Mouse (Mus musculus) ES-Bruce4 (cell line): Measurements from ENCODE around the gene Spsb2. TPM values are rescaled to one million over a fixed set of nuclear protein-coding genes. Genes with fewer than 3 reads are reported as not detected.

ENCODE experiments used
- H3K27ac ChIP-seq: 2 replicates; pipeline ENCODE4 v1.5.1; 2012; ENCODE audit warnings: low read length, inconsistent platforms; ENCODE audit not compliant: insufficient read depth
- H3K27me3 ChIP-seq: 2 replicates; pipeline ENCODE4 v1.6.1; 2012; ENCODE audit warnings: mild to moderate bottlenecking, low read length, inconsistent platforms; ENCODE audit not compliant: control insufficient read depth, poor library complexity, insufficient read depth, severe bottlenecking
- H3K36me3 ChIP-seq: 2 replicates; pipeline ENCODE4 v1.6.1; 2012; ENCODE audit warnings: inconsistent platforms, mild to moderate bottlenecking, low read length, moderate library complexity; ENCODE audit not compliant: control insufficient read depth, poor library complexity, insufficient read depth, severe bottlenecking
- H3K4me1 ChIP-seq: one replicate; pipeline ENCODE4 v1.8.1; 2011; ENCODE audit warnings: low read length; ENCODE audit not compliant: control insufficient read depth, insufficient read depth
- H3K4me3 ChIP-seq: 2 replicates; pipeline ENCODE4 v1.5.1; 2011; ENCODE audit warnings: low read depth, mild to moderate bottlenecking, low read length
- H3K9ac ChIP-seq: 2 replicates; pipeline ENCODE4 v1.6.1; 2012; ENCODE audit warnings: low read depth, mild to moderate bottlenecking, inconsistent platforms; ENCODE audit not compliant: poor library complexity, severe bottlenecking
- H3K9me3 ChIP-seq: replicated peaks from 2 replicates; pipeline ENCODE4 v1.6.1; 2012; ENCODE audit warnings: mild to moderate bottlenecking, low read length, inconsistent platforms; ENCODE audit not compliant: control insufficient read depth, poor library complexity, insufficient read depth, severe bottlenecking
- CTCF ChIP-seq: IDR thresholded peaks from one replicate; pipeline ENCODE4 v1.8.1; 2011; ENCODE audit warnings: low read depth, low read length
- EP300 ChIP-seq: IDR thresholded peaks from 2 replicates; pipeline ENCODE4 v1.6.1; 2011; ENCODE audit warnings: low read depth, low read length; ENCODE audit not compliant: insufficient read depth
- POLR2A ChIP-seq: IDR thresholded peaks from one replicate; pipeline ENCODE4 v1.8.1; 2011; ENCODE audit warnings: low read length; ENCODE audit not compliant: insufficient read depth
- polyA plus RNA-seq: library from polyadenylated mRNA; stranded (reverse); fragments of >200 nt; gene quantifications from 2 replicates; pipeline ENCODE4 v1.2.4, GENCODE M21; 2011; ENCODE audit warnings: low read depth; ENCODE audit not compliant: missing spikeins, insufficient read depth, insufficient read length

Spsb2 gene
- polyA plus RNA-seq, 1 experiment = 4.6 TPM

DNA sequence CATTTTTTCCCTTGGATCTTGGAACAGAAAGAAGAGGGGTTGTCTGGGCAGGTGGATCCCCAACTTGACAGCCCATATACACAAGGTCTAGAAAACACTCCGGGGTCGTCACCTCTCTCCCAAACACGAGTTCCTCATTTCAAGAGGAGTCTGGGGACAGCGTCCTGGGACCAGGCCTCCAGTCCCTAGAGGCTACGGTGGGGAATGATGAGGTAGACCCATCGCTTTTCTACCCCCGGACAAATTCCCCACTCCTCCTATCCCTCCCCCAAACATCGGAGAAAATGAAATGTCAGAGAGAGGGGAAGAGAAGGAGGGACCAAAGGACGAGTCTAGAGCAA lies 39.8 kb upstream of the Spsb2 start:
- Histone ChIP-seq H3K27me3 (no peaks in the 10 kb centered on the region), H3K27ac (no peak overlapping the region)

DNA sequence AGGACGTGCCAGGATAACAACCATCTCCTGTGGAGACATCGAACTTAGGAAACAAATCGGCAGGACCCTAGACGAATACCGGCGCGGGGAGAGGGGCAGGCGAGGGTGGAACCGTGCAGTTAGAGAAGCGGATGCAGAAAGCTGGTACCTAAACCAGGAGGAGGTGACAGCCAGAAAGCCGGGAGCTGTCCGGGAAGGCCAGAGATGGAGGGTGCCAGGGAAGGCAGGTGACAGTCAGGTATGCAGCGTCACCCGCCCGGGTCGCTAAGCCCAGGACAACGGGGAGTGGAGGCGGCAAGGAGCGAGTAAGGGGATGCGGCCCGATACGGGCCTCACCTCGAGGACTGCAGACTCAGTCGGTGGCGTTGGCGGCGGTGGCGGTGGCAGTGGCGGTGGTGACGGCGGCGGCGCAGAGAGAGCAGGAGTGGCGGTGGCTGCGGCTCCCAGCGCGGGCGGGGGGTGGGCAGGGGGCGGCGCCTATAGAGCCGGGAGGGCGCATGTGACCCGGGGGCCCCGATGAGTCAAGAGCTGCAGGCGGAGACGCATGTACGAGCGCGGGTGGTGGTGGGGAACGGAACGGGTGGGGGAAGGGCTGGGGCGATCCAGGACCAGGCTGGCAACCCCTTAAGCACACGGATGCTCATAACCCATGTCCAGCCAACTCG lies 39.2 kb upstream of the Spsb2 start, which contains the start of gene Eno2:
Eno2 (minus strand) TSS at position 573 of the 665 bp plus-strand sequence.
- Histone ChIP-seq H3K36me3 (no peaks in the 10 kb centered on the region), H3K4me3 (peak within 1 kb of the TSS; percentile 75), H3K9ac (peak within 1 kb of the TSS; percentile 43), H3K27me3 (no peaks in the 10 kb centered on the region), H3K9me3 (no peaks in the 10 kb centered on the region), H3K4me1 (peaks cover 2% of the 10 kb centered on the region), H3K27ac (no peak within 1 kb of the TSS)
- TF ChIP-seq CTCF = no peak
- TF ChIP-seq POLR2A = no peak
- TF ChIP-seq EP300 = no peak

More for the DNA sequence above, 39.8 kb upstream of the Spsb2 start:
- H3K36me3 ChIP-seq = no peaks in the 10 kb centered on the region
- no peaks in the 10 kb centered on the region for H3K9me3 ChIP-seq
- peak overlapping the region; percentile 75 for H3K4me3 ChIP-seq
- H3K9ac ChIP-seq = peak overlapping the region; percentile 43; the same call in 1 of the 2 replicates
- H3K4me1 ChIP-seq = peaks cover 2% of the 10 kb centered on the region
- no peak for TF ChIP-seq EP300

DNA sequence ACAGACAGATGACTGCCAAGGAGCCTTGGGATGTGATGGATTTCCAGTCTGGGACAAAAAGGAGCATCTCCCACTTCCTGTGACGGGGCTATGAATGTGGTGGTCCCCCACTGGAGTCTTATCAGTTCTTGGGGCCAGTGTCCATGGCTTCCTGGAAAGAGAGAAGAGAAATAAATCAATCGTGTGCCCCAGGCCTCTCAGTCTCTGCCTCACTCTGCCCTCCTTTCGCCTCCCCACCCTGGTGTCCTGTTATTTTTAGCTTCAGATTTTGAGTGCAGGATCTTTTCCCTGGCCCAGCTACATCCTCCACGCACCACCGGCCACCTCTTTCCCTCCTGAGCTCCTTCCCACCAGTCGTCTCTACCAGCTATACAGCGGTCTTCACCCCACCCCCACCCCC lies 38.4 kb upstream of the Spsb2 start:
- Histone ChIP-seq H3K4me3 (peak overlapping the region; percentile 53; the same call in 1 of the 2 replicates), H3K36me3 (no peaks in the 10 kb centered on the region), H3K4me1 (peaks cover 2% of the 10 kb centered on the region), H3K27ac (no peak overlapping the region), H3K9ac (peak overlapping the region; percentile 43), H3K9me3 (no peaks in the 10 kb centered on the region), H3K27me3 (no peaks in the 10 kb centered on the region)
- TF ChIP-seq EP300 (no peak), POLR2A (no peak), CTCF (no peak)

DNA sequence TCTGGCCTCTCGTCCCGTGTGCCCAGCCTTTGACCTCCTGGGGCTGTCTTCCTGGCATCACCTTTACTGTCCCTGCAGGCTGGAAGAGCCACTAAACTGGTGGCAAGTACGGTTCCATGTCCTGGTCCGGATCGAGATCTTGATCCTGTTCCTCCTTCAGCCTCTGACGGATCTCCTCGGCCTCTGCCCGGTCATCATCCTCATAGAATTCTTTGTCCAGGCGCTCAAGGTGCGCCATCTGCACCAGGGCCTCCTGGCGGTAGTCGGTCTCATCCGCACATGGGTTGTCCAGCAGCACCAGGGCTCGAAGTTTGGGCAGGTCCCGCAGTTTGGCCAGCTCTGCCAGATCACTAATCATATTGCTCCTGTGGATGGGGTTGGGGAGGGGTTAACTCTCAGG lies 38.0 kb upstream of the Spsb2 start:
- no peak overlapping the region for H3K27ac ChIP-seq
- no peaks in the 10 kb centered on the region for H3K36me3 ChIP-seq
- H3K9ac ChIP-seq = no peak overlapping the region
- no peak for TF ChIP-seq CTCF
- TF ChIP-seq POLR2A = no peak
- no peak for TF ChIP-seq EP300
- H3K4me3 ChIP-seq = no peak overlapping the region
- no peaks in the 10 kb centered on the region for H3K9me3 ChIP-seq
- H3K4me1 ChIP-seq = peaks cover 2% of the 10 kb centered on the region
- H3K27me3 ChIP-seq = no peaks in the 10 kb centered on the region

DNA sequence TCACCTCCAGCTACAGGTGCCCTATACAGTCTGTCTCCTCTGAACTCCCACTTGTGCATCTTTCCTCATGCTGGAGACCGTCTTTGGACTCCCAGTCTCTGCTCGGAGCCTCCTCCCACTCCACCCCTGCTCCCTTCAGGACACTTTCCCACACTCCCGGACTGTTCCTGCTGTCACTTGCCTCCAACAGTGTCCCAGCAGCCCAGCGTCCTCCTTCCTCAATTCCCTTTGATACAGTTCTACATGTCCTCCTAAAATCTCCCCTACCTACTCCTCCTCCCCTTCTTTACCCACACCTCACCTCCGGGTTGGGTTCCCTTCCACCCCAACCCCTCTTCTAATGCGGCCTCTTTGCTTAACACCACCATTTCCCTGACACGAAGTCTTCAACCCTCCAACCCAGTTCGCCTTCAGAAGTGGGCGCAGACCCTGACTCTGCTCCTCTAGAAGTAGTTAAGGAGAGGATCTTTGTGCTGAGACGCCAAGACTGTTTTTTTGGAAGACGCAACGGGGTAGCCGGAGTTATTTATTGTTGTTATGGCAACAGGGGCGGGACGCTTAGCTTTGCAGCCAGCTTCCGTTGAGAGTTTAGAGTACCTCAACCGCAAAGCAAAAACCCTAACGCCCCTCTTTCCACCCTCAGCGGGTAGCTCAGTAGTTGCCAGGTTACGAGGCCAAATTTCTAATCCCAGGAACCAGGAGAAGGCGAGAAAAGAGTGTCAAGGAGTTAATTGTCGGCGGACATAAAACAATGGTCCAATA lies 29.1 kb upstream of the Spsb2 start, which contains the start of gene Lrrc23:
Lrrc23 (minus strand) TSS at position 506 of the 762 bp plus-strand sequence.
- Histone ChIP-seq H3K36me3 (no peaks in the 10 kb centered on the region), H3K27ac (no peak within 1 kb of the TSS)

DNA sequence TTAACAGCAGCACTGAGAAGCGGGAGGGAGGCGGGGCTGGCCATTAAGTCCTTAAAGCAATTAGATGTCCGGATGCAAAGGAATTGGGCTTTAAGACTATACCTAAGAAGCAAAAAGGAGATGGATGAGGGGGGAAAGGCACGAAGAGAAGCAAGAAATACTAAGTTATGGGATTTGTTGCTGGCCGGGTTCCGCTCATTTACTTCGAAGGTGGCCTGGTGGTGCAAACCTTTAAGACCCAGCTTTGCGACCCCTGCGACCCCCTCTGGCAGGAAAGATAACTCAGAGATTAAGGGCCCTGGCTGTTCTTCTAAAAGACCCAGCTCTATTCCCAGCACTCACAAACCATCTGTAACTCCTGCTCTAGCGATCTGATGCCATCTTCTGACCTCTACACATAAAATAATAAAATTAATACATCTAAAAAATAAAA lies 28.5 kb upstream of the Spsb2 start:
- no peak overlapping the region for H3K27ac ChIP-seq
- H3K9ac ChIP-seq = no peak overlapping the region
- no peaks in the 10 kb centered on the region for H3K4me1 ChIP-seq
- peak overlapping the region; percentile 34; the same call in 1 of the 2 replicates for H3K4me3 ChIP-seq
- TF ChIP-seq EP300 (no peak), CTCF (no peak), POLR2A (no peak)
- H3K27me3 ChIP-seq = no peaks in the 10 kb centered on the region
- H3K36me3 ChIP-seq = no peaks in the 10 kb centered on the region
- H3K9me3 ChIP-seq = no peaks in the 10 kb centered on the region

More for the DNA sequence above, 29.1 kb upstream of the Spsb2 start, which contains the start of gene Lrrc23:
- H3K9me3 ChIP-seq = no peaks in the 10 kb centered on the region
- H3K4me3 ChIP-seq = peak within 1 kb of the TSS; percentile 34
- no peak within 1 kb of the TSS for H3K9ac ChIP-seq
- TF ChIP-seq POLR2A (no peak), CTCF (no peak)
- no peaks in the 10 kb centered on the region for H3K27me3 ChIP-seq
- no peaks in the 10 kb centered on the region for H3K4me1 ChIP-seq
